Mouse (Mus musculus): ENCODE measurements around the gene Exoc2.

Gene Exoc2

GRCm38 (mm10) chr13:30894015-30894634 is 79.8 kb downstream of the Exoc2 start:
- DNase-seq (ENCODE audit: low spot score in 2 of 2) = peak; percentile 14 to 39

- no peak for DNase-seq (ENCODE audit: low spot score in 2 of 2)
These were observed 81.6 kb downstream of the Exoc2 start for GRCm38 (mm10) chr13:30892315-30892714.

- no peak for DNase-seq (ENCODE audit: low spot score in 2 of 2)
These were observed 82.7 kb downstream of the Exoc2 start for GRCm38 (mm10) chr13:30891223-30891622.

GRCm38 (mm10) chr13:30888480-30888879 is 85.4 kb downstream of the Exoc2 start:
- peak; percentile 36 to 39 for DNase-seq (ENCODE audit: low spot score in 2 of 2)

- no peak for DNase-seq (ENCODE audit: low spot score in 2 of 2)
These were observed 93.6 kb downstream of the Exoc2 start for GRCm38 (mm10) chr13:30880310-30880709.

- DNase-seq (ENCODE audit: low spot score in 2 of 2) = no peak
These were observed 94.0 kb downstream of the Exoc2 start for GRCm38 (mm10) chr13:30879871-30880270.

- DNase-seq (ENCODE audit: low spot score in 2 of 2) = no peak
These were observed 98.1 kb downstream of the Exoc2 start for GRCm38 (mm10) chr13:30875825-30876224.

- no peak for DNase-seq (ENCODE audit: low spot score in 2 of 2)
These were observed 100.4 kb downstream of the Exoc2 start for GRCm38 (mm10) chr13:30873472-30873871.

GRCm38 (mm10) chr13:30865486-30865885 is 108.4 kb downstream of the Exoc2 start:
- peak; percentile 30 to 56 for DNase-seq (ENCODE audit: low spot score in 2 of 2)

- DNase-seq (ENCODE audit: low spot score in 2 of 2) = no peak
These were observed 109.9 kb downstream of the Exoc2 start for GRCm38 (mm10) chr13:30864042-30864441.

- no peak for DNase-seq (ENCODE audit: low spot score in 2 of 2)
These were observed 115.5 kb downstream of the Exoc2 start for GRCm38 (mm10) chr13:30858421-30858820.

- no peak for DNase-seq (ENCODE audit: low spot score in 2 of 2)
These were observed 123.2 kb downstream of the Exoc2 start for GRCm38 (mm10) chr13:30850736-30851135.

GRCm38 (mm10) chr13:30848001-30848400 is 125.9 kb downstream of the Exoc2 start:
- DNase-seq (ENCODE audit: low spot score in 2 of 2) = no peak

GRCm38 (mm10) chr13:30846506-30846905 is 127.4 kb downstream of the Exoc2 start:
- DNase-seq (ENCODE audit: low spot score in 2 of 2) = no peak

- DNase-seq (ENCODE audit: low spot score in 2 of 2) = no peak
These were observed 130.8 kb downstream of the Exoc2 start for GRCm38 (mm10) chr13:30843049-30843448.

GRCm38 (mm10) chr13:30841843-30842242 is 132.1 kb downstream of the Exoc2 start:
- DNase-seq (ENCODE audit: low spot score in 2 of 2) = no peak

GRCm38 (mm10) chr13:30841306-30841705 is 132.6 kb downstream of the Exoc2 start:
- DNase-seq (ENCODE audit: low spot score in 2 of 2) = no peak

- no peak for DNase-seq (ENCODE audit: low spot score in 2 of 2)
These were observed 133.2 kb downstream of the Exoc2 start for GRCm38 (mm10) chr13:30840700-30841099.

GRCm38 (mm10) chr13:30836342-30836741 is 137.6 kb downstream of the Exoc2 start:
- no peak for DNase-seq (ENCODE audit: low spot score in 2 of 2)

- DNase-seq (ENCODE audit: low spot score in 2 of 2) = no peak
These were observed 139.0 kb downstream of the Exoc2 start for GRCm38 (mm10) chr13:30834859-30835258.

- DNase-seq (ENCODE audit: low spot score in 2 of 2) = no peak
These were observed 139.5 kb downstream of the Exoc2 start for GRCm38 (mm10) chr13:30834349-30834748.

GRCm38 (mm10) chr13:30833476-30834149 is 140.3 kb downstream of the Exoc2 start:
- no peak for DNase-seq (ENCODE audit: low spot score in 2 of 2)

- no peak for DNase-seq (ENCODE audit: low spot score in 2 of 2)
These were observed 142.5 kb downstream of the Exoc2 start for GRCm38 (mm10) chr13:30831369-30831768.

Data from right cerebral cortex, postnatal 36 days (tissue).